Mouse (Mus musculus) embryonic facial prominence, embryonic 11.5 days (tissue): Measurements from ENCODE around the gene Zfpm1. TPM values are rescaled to one million over a fixed set of nuclear protein-coding genes. Genes with fewer than 3 reads are reported as not detected.
A peak's percentile ranks its signal among the peaks of the same experiment; 100 is the strongest.

Experiments used
- ATAC-seq: fragments of 200-750 bp; cut with Nextera tagmentation; replicated peaks from 2 replicates; pipeline ENCODE4 v1.8.0; 2017; ENCODE audit warnings: low read depth; ENCODE audit not compliant: insufficient number of reproducible peaks, low FRiP score, low TSS enrichment
- DNase-seq: peaks from one replicate; pipeline ENCODE4 v3.0.0-alpha.2; 2015; ENCODE audit warnings: low spot score
- H3K27ac ChIP-seq: fragments of 300-500 bp; sonication (generic); replicated peaks from 2 replicates; pipeline ENCODE4 v1.5.1; 2014; ENCODE audit warnings: mild to moderate bottlenecking, low read depth, low read length, control low read depth
- H3K27me3 ChIP-seq: fragments of 300-500 bp; sonication (generic); 2 replicates; pipeline ENCODE4 v1.6.1; 2014; ENCODE audit warnings: mild to moderate bottlenecking, low read length, moderate library complexity, mixed read lengths; ENCODE audit not compliant: control insufficient read depth, insufficient read depth
- H3K36me3 ChIP-seq: fragments of 300-500 bp; sonication (generic); replicated peaks from 2 replicates; pipeline ENCODE4 v1.6.1; 2014; ENCODE audit warnings: low read depth, mild to moderate bottlenecking, low read length, moderate library complexity, mixed read lengths; ENCODE audit not compliant: control insufficient read depth, insufficient read depth
- H3K4me1 ChIP-seq: fragments of 300-500 bp; sonication (generic); 2 replicates; pipeline ENCODE4 v1.6.1; 2014; ENCODE audit warnings: low read length, mixed read lengths; ENCODE audit not compliant: control insufficient read depth, insufficient read depth
- H3K4me2 ChIP-seq: fragments of 300-500 bp; sonication (generic); 2 replicates; pipeline ENCODE4 v1.6.1; 2014; ENCODE audit warnings: low read depth, mild to moderate bottlenecking, control low read depth, low read length, moderate library complexity
- H3K4me3 ChIP-seq: fragments of 300-500 bp; sonication (generic); 2 replicates; pipeline ENCODE4 v1.5.1; 2014; ENCODE audit warnings: low read depth, low read length, control low read depth
- H3K9ac ChIP-seq: fragments of 300-500 bp; sonication (generic); replicated peaks from 2 replicates; pipeline ENCODE4 v1.6.1; 2014; ENCODE audit warnings: mild to moderate bottlenecking, control low read depth, low read length
- H3K9me3 ChIP-seq: fragments of 300-500 bp; sonication (generic); replicated peaks from 2 replicates; pipeline ENCODE4 v1.6.1; 2016; ENCODE audit warnings: mild to moderate bottlenecking, low read length, inconsistent platforms, mixed read lengths; ENCODE audit not compliant: control insufficient read depth
- WGBS: fragments of 180-500 bp; shearing (Covaris S2); extraction: QIAGEN DNeasy Blood & Tissue Kit; methylation state at CpG from one replicate; pipeline ENCODE4 v1.1.7; 2014; 5-methylcytosine and 5-hydroxymethylcytosine counted together
- polyA plus RNA-seq: library from polyadenylated mRNA; unstranded; fragments of >200 nt; fragmentation: Nextera tagmentation; extraction: Ambion mirVana; gene quantifications from 2 replicates; pipeline ENCODE4 v1.2.1, GENCODE M21; 2014

Gene Zfpm1
- polyA plus RNA-seq, 1 experiment from 2014 or later = 1.5 TPM

- H3K4me3 ChIP-seq = no peak overlapping the region
- H3K9ac ChIP-seq = no peak overlapping the region
- no peak for ATAC-seq
- WGBS = 70% methylated on average over 6 of the region's 6 CpGs
- peaks cover 4% of the 10 kb centered on the region for H3K4me1 ChIP-seq
- no peaks in the 10 kb centered on the region for H3K9me3 ChIP-seq
- H3K27ac ChIP-seq = no peak overlapping the region
- H3K36me3 ChIP-seq = no peaks in the 10 kb centered on the region
- H3K27me3 ChIP-seq = peaks cover 36% of the 10 kb centered on the region
- H3K4me2 ChIP-seq = no peak overlapping the region
- peak; percentile 84 for DNase-seq
These were observed 51.0 kb downstream of the Zfpm1 start for GRCm38 (mm10) chr8:122332753-122333506.

DNA sequence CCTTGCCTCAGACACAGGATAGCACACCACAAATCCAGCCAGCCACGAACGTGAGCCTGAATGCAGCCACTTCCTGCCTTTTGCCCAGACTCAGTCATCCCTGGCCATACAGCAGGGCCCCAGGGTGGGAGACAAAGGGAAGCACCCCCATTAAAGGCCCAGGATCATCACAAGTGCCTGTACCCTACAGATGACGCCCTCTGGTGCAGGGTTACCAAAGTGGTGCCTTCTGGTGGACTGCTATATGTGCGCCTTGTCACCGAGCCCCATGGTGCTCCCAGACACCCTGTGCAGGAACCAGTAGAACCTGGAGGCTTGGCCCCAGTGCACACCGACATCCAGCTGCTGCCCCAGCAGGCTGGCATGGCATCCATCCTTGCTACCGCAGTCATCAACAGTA, 51.6 kb downstream of the Zfpm1 start:
- Histone ChIP-seq H3K9me3 (no peaks in the 10 kb centered on the region), H3K27me3 (peaks cover 42% of the 10 kb centered on the region), H3K36me3 (no peaks in the 10 kb centered on the region), H3K4me1 (peaks cover 4% of the 10 kb centered on the region), H3K27ac (no peak overlapping the region), H3K9ac (no peak overlapping the region), H3K4me2 (no peak overlapping the region), H3K4me3 (no peak overlapping the region)
- DNase-seq = no peak
- WGBS = 83% methylated on average over 7 of the region's 7 CpGs
- ATAC-seq = no peak

DNA sequence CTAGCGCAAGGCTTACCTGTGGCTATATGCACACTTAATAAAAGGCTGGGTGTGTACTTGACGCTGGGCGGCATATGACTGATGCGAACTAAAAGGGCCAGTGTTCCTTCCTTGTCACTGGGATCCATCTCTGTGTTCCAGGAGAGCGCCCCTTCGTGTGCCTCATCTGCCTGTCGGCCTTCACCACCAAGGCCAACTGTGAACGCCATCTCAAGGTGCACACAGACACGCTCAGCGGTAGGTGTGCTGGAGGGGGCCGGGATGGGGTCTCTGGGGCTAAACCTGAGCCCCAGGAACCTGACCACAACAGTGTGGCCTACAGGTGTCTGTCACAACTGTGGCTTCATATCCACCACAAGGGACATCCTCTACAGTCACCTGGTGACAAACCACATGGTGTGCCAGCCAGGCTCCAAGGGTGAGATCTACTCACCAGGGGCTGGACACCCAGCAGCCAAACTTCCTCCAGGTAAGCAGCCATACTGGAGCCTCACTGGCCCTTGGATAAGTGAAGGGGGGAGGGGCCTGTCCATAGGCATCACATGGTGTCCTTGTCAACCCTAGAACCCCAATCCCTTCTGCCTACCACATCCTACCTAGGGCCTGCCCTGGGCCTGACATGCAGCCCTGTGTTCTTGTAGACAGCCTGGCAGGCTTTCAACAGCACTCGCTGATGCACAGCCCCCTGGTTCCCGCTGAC, 53.0 kb downstream of the Zfpm1 start:
- 86% methylated on average over 13 of the region's 13 CpGs for WGBS
- no peaks in the 10 kb centered on the region for H3K36me3 ChIP-seq
- no peaks in the 10 kb centered on the region for H3K9me3 ChIP-seq
- no peak overlapping the region for H3K4me2 ChIP-seq
- no peak for DNase-seq
- peaks cover 43% of the 10 kb centered on the region for H3K27me3 ChIP-seq
- no peak for ATAC-seq
- no peak overlapping the region for H3K4me3 ChIP-seq
- H3K4me1 ChIP-seq = peaks cover 4% of the 10 kb centered on the region
- no peak overlapping the region for H3K9ac ChIP-seq
- no peak overlapping the region for H3K27ac ChIP-seq

- 8% methylated on average over 57 of the region's 57 CpGs for WGBS
- Histone ChIP-seq H3K9ac (peak overlapping the region; percentile 43), H3K27ac (no peak overlapping the region), H3K27me3 (peaks cover 43% of the 10 kb centered on the region), H3K9me3 (no peaks in the 10 kb centered on the region), H3K4me1 (peaks cover 4% of the 10 kb centered on the region), H3K36me3 (no peaks in the 10 kb centered on the region), H3K4me3 (peak overlapping the region; percentile 50), H3K4me2 (peak overlapping the region; percentile 94)
- no peak for DNase-seq
- no peak for ATAC-seq
These were observed 53.8 kb downstream of the Zfpm1 start for GRCm38 (mm10) chr8:122335638-122336250.

DNA sequence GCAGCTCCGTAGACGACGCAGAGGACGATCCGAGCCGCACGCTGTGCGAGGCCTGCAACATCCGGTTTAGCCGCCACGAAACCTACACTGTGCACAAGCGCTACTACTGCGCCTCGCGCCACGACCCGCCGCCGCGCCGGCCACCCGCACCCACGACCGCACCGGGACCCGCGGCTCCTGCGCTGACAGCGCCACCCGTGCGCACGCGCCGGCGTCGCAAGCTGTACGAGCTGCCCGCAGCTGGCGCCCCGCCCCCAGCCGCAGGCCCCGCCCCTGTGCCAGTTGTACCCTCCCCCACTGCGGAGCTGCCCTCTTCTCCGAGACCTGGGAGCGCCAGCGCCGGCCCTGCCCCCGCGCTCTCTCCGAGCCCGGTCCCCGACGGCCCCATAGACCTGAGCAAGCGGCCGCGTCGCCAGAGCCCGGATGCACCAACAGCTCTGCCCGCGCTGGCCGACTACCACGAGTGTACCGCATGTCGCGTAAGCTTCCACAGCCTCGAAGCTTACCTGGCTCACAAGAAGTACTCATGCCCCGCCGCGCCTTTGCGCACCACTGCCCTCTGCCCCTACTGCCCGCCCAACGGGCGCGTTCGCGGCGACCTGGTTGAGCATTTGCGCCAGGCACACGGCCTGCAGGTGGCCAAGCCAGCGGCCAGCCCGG, 54.4 kb downstream of the Zfpm1 start:
- under 1% methylated on average over 63 of the region's 81 CpGs for WGBS
- no peak overlapping the region for H3K27ac ChIP-seq
- peaks cover 43% of the 10 kb centered on the region for H3K27me3 ChIP-seq
- DNase-seq (peak; percentile 75), ATAC-seq (peak; percentile 31; the same call in 1 of the 2 replicates)
- no peaks in the 10 kb centered on the region for H3K9me3 ChIP-seq
- peak overlapping the region; percentile 50 for H3K4me3 ChIP-seq
- peaks cover 4% of the 10 kb centered on the region for H3K4me1 ChIP-seq
- H3K4me2 ChIP-seq = peak overlapping the region; percentile 94
- H3K9ac ChIP-seq = peak overlapping the region; percentile 43
- no peaks in the 10 kb centered on the region for H3K36me3 ChIP-seq

DNA sequence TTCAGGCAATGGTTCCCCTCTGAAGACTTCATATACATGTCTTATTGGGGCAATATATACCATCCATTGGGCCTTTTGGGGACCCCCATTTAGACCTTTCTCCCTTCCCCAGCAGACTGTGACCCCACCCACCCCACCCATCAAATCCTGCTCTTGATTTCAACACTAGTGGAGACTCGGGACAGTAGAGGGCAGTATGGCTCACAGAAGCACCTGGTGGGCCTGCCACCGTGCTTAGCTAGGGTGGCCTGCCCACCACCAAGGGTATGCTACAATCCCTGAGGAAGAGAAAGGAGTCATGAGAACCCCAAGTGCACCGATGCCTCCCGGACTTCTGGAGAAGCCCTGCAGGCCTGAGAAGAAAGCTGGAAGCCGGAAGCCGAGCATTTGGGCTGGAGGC, 56.9 kb downstream of the Zfpm1 start:
- no peak overlapping the region for H3K4me3 ChIP-seq
- no peaks in the 10 kb centered on the region for H3K36me3 ChIP-seq
- no peak overlapping the region for H3K9ac ChIP-seq
- ATAC-seq (no peak), DNase-seq (no peak)
- peaks cover 7% of the 10 kb centered on the region for H3K4me1 ChIP-seq
- no peaks in the 10 kb centered on the region for H3K9me3 ChIP-seq
- no peak overlapping the region for H3K27ac ChIP-seq
- WGBS = 55% methylated on average over 6 of the region's 6 CpGs
- H3K27me3 ChIP-seq = peaks cover 48% of the 10 kb centered on the region
- no peak overlapping the region for H3K4me2 ChIP-seq

DNA sequence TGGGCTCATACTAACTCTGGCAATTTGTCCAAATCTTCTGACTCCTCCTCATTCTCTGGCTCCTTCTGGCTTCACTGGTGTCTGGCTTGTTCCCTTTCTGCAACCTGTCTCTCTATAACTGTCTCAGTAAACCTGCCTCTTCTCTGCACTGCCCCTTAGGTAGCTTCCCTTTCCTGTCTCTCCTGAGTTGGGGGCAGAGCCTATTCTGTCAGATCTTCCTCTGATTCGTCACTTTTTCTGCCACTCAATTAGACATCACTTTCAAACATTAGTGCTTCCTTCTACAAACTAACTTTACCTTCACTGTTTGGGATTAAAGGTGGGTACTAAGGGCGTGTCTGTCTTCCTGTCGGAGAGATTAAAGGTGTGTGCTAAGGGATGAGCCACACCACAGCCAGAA, 58.8 kb downstream of the Zfpm1 start:
- Histone ChIP-seq H3K27me3 (peaks cover 42% of the 10 kb centered on the region), H3K9ac (no peak overlapping the region), H3K9me3 (no peaks in the 10 kb centered on the region), H3K4me2 (no peak overlapping the region), H3K36me3 (no peaks in the 10 kb centered on the region), H3K4me1 (peaks cover 6% of the 10 kb centered on the region), H3K27ac (no peak overlapping the region), H3K4me3 (no peak overlapping the region)
- no peak for DNase-seq
- WGBS = 88% methylated on average over 3 of the region's 3 CpGs
- no peak for ATAC-seq
